Mouse (Mus musculus) cerebellum, postnatal 36 days (tissue): Measurements from ENCODE around the gene Stk40.
A peak's percentile ranks its signal among the peaks of the same experiment; 100 is the strongest.
"Not testable (repeated sequence)": the region's sequence is repeated elsewhere in the genome, so short reads cannot be mapped to it uniquely, and the experiment has no call there.

Source experiments
- DNase-seq, 2 experiments: peaks; one replicate each; pipeline ENCODE4 v3.0.0; 2021 to 2022; ENCODE audit warnings: mixed read lengths in 2 of 2

The Stk40 gene

DNA sequence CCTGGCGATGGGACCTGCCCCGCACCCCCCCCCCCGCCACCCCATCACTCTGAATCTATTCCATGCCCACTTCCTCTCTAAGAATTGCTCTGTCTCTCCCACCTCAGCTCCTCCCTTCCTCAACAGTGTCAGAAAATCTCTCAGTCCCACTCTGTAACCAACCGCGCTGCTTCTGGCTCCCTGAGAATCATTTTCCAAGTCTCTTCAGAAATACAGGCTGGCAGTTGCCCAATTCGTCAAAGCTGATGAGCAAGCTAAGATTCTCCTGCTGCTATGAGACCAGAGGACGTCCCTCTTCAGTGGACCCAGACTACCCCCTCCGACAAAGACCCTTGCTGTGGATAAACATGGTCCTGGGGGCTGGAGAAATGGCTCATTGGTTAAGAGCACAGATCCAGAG is 55.7 kb downstream of the Stk40 start:
- DNase-seq, result no peak

DNA sequence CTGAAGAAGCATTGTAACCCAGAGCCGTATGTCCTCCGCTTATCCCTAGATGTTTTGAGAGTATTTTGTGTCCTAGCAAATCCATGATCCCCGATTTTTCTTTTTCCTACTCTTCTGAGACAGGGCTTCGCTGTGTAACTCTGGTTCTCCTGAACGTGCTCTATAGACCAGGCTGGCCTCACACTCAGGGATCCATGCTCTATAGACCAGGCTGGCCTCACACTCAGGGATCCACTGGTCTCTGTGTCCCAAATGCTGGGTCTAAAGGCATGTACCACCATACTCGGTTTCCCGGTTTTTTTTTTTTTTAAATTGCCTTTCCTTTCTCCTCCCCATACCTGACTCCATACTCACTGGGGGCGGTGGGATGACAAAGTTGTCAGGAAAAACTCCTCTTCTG is 57.2 kb downstream of the Stk40 start:
- no peak for DNase-seq

DNA sequence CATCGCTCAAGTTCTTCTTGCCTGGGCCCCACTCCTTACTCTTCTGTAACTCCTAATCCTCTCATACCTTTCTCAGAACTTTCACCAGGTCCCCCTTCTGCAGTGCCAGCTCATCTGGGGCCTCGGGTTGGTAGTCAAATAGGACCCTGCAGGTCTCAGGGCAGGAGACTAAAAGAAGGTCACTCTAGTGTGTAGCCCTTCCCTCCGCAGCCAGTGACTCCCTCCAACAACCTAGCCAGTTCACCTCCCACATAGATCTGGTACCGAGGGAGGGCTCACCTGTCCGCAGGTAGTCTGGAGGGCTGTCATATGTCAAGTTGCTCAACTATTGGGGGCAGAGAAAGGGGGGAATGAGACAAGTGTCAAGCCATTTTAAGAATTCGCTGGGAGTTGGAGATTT is 57.7 kb downstream of the Stk40 start:
- no peak for DNase-seq

DNA sequence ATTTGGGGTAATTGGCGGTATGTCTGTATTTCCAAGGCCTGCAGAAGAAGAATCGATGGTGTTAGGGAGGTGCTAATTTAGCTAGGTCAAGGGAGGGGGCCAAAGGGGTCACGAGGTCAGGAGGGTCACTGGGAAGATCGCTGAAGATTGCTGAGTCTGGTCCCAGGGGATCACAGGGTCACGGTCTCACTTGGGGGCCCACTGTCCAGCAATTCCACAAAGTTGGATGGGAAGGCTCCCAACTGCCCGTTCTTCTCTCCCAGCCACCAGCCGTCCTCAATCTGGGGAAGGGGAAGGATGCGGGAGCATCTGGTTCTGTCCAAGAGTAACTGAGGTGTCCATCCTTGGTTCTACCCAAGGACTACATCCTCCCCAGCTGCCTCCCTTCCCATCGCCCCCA is 58.2 kb downstream of the Stk40 start:
- no peak for DNase-seq

DNA sequence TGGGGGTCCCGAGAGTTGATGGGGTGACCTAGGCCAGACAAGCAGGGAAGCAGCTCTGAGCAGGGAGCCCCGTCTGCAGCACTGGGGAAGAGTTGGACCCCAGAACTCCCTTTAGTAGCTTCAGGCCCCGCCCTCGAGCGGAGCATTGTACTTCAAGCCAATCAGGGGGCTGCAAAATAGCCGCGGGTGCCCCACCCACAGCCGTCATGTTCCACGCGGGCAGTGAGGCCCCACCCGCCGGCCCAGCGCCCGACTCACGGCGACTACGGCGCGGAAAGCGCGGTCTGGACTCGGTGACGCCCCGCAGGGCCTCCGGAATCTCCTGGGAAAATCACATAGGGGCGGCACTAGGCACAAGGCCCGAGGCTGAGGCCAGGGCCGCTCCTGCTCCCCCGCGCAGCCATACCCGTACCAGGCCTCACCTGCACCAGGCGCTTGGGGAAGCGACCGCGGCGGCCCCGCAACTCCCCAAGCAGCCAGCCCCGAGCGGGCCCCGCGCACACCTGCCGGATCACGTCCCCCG is 58.8 kb downstream of the Stk40 start:
- peak; percentile 76 to 83 for DNase-seq

DNA sequence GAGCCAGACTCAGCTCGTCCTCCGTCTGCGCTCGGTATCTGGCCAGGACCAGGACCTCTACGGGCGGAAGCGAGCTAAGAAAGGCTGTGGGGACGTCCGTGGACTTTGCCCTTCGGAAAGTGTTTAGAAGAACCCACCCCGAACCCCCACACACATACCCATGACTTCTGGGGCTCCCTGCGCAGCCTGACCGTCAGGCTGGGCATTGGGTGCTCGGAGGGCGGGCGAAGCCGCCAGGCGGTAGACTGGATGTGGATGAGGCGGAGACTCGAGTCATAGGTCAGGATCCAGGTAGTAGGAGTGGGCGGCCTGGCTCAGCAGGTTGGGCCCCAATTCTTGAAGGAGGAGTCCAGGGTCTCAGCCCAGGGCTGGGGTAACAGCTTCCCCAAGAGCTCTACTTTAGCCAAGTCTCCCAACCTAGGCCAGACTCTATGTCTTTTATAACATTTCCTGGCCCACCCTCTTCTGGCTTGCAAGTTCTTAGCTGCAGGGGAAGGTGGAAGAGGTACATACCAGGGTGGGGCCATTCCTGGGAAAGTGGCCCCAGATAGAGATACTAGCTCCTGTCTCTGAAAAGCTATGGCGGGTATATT is 59.4 kb downstream of the Stk40 start, which contains the start of gene Sh3d21:
Gene Sh3d21 (minus strand): TSS at position 425 of the 593 bp plus-strand sequence.
- DNase-seq, result no peak

DNA sequence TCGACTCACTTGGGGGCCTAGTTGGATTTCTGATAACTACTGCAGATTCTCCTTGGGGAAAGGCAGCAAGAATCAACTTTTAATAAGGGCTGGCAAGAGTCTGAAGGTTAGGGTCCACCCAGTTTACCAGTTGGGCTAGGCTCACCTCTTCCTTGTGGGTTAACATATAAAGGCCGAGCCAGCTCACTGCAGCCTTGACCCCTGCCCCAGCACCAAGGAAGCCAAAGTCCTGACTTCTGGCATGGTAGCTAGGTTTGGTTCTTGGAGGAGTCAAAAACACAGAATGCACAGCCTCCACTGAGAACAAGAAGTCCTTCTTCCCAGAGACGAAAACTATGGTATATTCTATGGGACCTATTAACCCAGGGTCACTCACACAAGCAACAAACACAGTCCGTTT is 59.9 kb downstream of the Stk40 start:
- DNase-seq, result no peak

DNA sequence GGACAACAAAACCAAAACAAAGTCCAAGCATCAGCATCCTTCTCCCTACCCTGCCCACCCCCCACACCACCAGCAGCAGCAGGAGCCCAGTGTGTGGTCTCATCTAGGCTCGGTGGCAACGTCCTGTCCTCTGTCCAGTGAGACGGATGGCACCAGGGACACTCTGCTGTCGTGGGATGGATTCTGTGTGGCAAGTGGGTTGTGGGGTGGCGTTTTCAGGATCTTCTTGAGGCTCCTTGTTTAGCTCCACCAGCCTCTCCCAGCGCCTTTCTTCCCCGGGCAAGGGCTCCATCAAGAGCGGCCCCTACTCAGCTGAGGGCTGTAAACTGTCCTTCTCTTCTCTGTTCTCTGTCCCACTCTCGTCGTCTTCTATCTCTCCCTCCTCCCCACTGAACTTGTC is 61.3 kb downstream of the Stk40 start:
- not testable (repeated sequence) for DNase-seq

DNA sequence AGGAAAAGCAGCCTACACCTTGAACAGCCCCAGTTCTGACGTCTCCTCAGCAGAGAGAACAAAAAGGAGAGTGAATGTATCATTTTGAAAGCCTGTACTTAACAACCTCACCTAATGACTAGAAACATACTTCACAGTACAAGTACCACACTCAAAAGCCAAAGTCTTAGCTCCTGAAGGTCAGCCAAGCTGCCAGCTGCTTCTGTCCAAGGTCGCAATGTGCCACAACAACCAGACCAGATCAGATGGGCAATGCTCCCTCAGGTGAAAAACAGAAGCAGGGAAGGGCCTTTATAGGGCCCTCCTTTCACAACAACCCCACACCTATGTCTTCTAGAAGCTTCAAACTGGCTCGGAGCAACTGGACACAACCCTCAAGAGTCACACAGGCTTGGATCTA is 62.3 kb downstream of the Stk40 start:
- no peak for DNase-seq

DNA sequence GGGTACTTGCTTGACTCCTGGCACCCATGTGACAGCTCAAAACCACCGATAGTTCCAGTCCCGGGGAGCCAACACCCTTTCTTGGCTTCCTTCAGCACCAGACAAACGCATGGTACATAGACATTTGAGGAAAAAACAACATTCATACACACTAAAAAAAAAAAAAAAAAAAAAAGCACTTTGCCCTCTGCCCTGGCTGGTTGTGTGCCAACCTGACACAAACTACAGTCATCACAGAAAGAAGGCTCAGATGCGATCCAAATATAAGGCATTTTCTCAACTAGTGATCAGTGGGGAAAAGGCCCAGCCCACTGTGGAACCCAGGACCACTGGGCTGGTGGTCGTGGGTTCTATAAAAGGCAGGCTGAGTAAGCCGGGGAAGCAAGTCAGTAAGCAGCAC is 65.1 kb downstream of the Stk40 start:
- DNase-seq, result no peak

DNA sequence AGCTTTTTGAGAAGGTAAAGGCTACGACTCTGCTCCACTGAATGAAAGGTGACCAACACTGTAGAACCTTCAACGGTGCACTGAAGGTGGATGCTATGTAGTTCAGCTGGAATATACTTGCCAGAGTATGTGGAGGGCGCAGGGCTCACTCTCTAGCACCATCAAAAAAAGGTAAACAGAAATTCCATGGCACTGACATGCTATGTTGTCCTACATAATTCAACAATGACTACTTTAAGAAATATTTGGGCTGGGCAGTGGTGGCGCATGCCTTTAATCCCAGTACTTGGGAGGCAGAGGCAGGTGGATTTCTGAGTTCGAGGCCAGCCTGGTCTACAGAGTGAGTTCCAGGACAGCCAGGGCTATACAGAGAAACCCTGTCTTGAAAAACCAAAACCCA is 67.0 kb downstream of the Stk40 start:
- DNase-seq, result not testable (repeated sequence)

DNA sequence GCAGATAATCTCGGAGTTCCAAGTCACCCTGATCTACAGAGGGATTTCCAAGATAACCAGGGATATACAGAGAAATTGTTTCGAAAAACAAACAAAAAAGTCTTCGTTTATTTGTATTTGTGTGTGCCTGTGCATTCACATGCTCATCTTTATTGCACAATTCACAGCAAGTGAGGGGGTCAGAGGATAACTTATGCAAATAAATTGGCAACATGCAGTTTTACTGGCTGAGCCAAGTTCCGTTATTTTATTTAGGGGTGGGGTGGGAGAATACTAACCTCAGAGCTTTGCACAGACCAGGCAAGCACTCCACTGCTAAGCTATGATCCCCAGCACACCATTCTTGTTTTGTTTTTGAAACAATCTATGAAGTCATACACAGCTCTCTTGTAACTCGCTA is 70.0 kb downstream of the Stk40 start:
- DNase-seq, result no peak

DNA sequence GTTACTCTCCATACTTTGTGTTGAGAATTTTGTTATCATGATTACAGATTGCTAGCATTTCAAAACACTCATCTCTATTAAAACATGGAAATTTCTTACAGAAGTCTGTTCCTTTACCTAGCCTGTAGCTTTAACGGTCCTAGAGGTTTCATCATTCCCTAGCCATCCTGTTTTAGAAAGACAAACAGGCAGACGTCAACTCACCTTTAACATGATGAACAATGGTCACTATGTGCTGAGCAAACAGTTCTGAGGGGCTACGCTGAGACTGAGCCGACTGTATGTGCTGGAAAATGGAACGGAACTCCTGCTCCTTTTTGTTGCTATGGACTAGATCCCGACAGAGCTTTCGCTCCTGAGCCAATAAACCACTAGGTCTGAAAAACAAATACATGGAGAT is 72.2 kb downstream of the Stk40 start:
- DNase-seq, result not testable (repeated sequence)

DNA sequence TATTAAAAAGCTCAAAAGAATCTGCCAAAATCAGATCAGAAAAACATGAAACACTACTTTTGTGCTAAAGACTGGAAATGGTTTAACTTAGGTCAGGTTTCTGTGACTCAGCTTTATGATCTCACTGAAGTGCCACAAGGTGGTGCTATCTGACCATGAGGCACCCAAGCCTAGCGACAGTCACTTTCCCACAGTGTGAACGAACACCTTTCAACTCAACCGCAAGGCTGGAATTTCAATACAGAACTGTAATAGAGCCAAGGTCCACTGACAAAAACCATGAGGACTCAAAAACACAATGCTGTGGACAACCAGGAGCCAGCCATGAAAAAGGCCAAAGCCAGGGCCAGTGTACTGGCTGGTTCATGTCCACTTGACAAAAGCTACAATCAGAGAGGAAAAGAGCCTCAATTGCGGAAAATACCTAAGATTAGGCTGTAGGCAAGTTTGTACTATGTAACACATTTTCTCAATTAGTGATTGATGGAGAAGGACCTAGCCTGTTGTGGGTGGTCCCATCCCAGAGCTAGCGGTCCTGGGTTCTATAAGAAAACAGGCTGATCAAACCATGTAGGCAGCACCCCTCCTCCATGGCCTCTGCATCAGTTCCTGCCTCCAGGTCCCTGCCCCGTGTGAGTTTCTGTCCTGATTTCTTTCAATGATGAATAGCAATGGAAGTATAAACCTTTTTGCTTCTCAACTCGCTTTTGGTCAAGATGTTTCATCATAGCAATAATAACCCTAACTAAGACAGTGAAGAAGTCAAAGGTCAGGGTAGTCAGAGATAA is 77.6 kb downstream of the Stk40 start:
- DNase-seq, result peak; percentile 45 to 59

DNA sequence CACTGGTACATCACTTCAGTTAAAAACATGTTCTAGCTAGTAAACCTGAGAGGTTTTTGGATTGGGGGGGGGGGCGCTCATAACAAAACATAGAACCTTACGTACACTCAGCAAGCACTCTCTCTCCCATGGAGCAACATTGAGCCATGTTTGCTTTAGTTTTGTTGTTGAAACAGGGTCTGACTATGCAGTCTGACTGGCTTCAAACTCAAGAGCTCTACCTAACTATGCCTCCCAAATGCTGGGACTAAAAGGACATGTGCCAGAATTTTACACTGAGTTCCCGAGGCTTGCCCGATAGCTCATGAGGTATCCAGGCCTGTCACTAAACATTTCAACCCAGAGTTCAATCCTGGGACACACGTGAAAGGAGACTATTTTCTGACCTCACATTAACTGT is 79.3 kb downstream of the Stk40 start:
- no peak for DNase-seq

DNA sequence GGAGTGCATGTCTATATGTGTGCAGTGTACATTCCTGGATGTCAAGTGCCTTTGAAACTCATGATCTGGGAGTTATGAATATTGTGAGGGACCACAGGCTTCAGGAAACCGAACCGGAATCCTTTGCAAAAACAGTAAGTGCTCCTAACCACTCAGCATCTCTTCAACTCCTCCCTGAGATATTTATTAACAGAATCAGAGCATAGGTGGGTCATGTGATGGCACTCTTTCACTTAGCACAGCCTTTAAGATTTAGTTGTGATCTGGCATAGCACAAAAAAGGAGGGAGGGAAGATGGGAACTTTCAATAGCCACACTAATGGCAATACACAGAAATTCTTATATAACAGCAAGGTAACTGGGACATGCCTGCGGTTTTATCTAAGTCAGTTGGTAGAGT is 83.3 kb downstream of the Stk40 start:
- DNase-seq, result no peak
